In genomic region chr16:30948216-30948615, GRCm38 (mm10) we compare ENCODE assay signal across 20 mouse cellular contexts.
A peak's percentile ranks its signal among the peaks of the same experiment; 100 is the strongest.
DNase-seq lines count a peak whose midpoint lies in the region; ATAC-seq lines count a peak whose summit lies in the region.
"Had no signal": no experiment of that assay in that cellular context is flagged by ENCODE, and none has a peak within 500 bp of the region (broad histone marks: within the 10 kb centered on the region; RNA-seq: fewer than 3 reads in every experiment).

No protein-coding gene starts in this region.

- no peaks in the 10 kb centered on the region for H3K9me3 ChIP-seq in hindbrain, embryonic 12.5 days (replicated peaks)
- no peaks in the 10 kb centered on the region for H3K9me3 ChIP-seq in embryonic facial prominence, embryonic 10.5 days
- H3K9me3 ChIP-seq: embryonic facial prominence, embryonic 12.5 days; hindbrain, embryonic 10.5 days; limb, embryonic 12.5 days; liver, embryonic 15.5 days; neural tube, embryonic 15.5 days had no signal

- intact Hi-C loops in left cerebral cortex, postnatal 14 days (cut with DNase I), result no loop called here
- intact Hi-C loops in left cerebral cortex, postnatal 10 days (cut with DNase I), result no loop called here

- no peak overlapping the region for H3K4me3 ChIP-seq in hindbrain, embryonic 12.5 days
- no peak overlapping the region for H3K4me3 ChIP-seq in embryonic facial prominence, embryonic 10.5 days
- H3K4me3 ChIP-seq: embryonic facial prominence, embryonic 12.5 days; heart, embryonic 13.5 days; hindbrain, embryonic 10.5 days; limb, embryonic 12.5 days; liver, embryonic 15.5 days; neural tube, embryonic 15.5 days had no signal

- no peak overlapping the region for H3K4me2 ChIP-seq in hindbrain, embryonic 12.5 days (replicated peaks)
- H3K4me2 ChIP-seq: embryonic facial prominence, embryonic 12.5 days; heart, embryonic 13.5 days; limb, embryonic 12.5 days; liver, embryonic 15.5 days; neural tube, embryonic 15.5 days had no signal

- H3K27me3 ChIP-seq in hindbrain, embryonic 12.5 days, result no peaks in the 10 kb centered on the region
- no peaks in the 10 kb centered on the region for H3K27me3 ChIP-seq in embryonic facial prominence, embryonic 10.5 days (replicated peaks; ENCODE audit: low read depth, poor library complexity, severe bottlenecking)
- H3K27me3 ChIP-seq: embryonic facial prominence, embryonic 12.5 days; heart, embryonic 13.5 days; limb, embryonic 12.5 days; liver, embryonic 15.5 days; neural tube, embryonic 15.5 days had no signal

- H3K4me1 ChIP-seq in hindbrain, embryonic 12.5 days, result no peaks in the 10 kb centered on the region
- 0 out of 2 replicates have a peak, but pooled peaks cover 3% of the 10 kb centered on the region for H3K4me1 ChIP-seq in embryonic facial prominence, embryonic 10.5 days
- H3K4me1 ChIP-seq: embryonic facial prominence, embryonic 12.5 days; hindbrain, embryonic 10.5 days; limb, embryonic 12.5 days; neural tube, embryonic 15.5 days had no signal

- WGBS in hindbrain, embryonic 12.5 days, result 93% methylated on average over 4 of the region's 4 CpGs
- 92% methylated on average over 4 of the region's 4 CpGs for WGBS in embryonic facial prominence, embryonic 10.5 days

- no peak overlapping the region for H3K27ac ChIP-seq in hindbrain, embryonic 12.5 days
- H3K27ac ChIP-seq in embryonic facial prominence, embryonic 10.5 days (replicated peaks), result no peak overlapping the region
- H3K27ac ChIP-seq: embryonic facial prominence, embryonic 12.5 days; heart, embryonic 13.5 days; hindbrain, embryonic 10.5 days; limb, embryonic 12.5 days; liver, embryonic 15.5 days; neural tube, embryonic 15.5 days had no signal

- H3K9ac ChIP-seq in hindbrain, embryonic 12.5 days, result no peak overlapping the region
- H3K9ac ChIP-seq: embryonic facial prominence, embryonic 12.5 days; heart, embryonic 13.5 days; limb, embryonic 12.5 days; liver, embryonic 15.5 days; neural tube, embryonic 15.5 days had no signal

- ATAC-seq in CD4-positive, CD25-positive, alpha-beta regulatory T cell, adult 4 months, result peak; percentile 75
- ATAC-seq in hindbrain, embryonic 12.5 days (ENCODE audit: low FRiP score), result no peak
- ATAC-seq in cerebellum, adult (ENCODE audit: insufficient number of reproducible peaks, low FRiP score, low TSS enrichment), result no peak

- peak; percentile 38 to 68 for DNase-seq in left cerebral cortex, postnatal 14 days (ENCODE audit: low spot score in 2 of 2)
- DNase-seq in left cerebral cortex, postnatal 10 days (ENCODE audit: extremely low spot score in 1 of 2, low spot score in 2 of 2), result no peak
- peak; percentile 78 for DNase-seq in brain, adult 2 months (ENCODE audit: low read depth, low spot score)
- peak; percentile 34 for DNase-seq in naive thymus-derived CD4-positive, alpha-beta T cell, adult 2 months (ENCODE audit: low read depth)
- DNase-seq in embryonic facial prominence, embryonic 10.5 days (ENCODE audit: low spot score), result no peak
- DNase-seq: adrenal gland, postnatal 14 days; cerebellum, postnatal 25 days; gastrocnemius, postnatal 25 days; kidney, adult 2 months; layer of hippocampus, adult 9-11 months; thymus, adult 2 months had no signal

- H3K36me3 ChIP-seq in hindbrain, embryonic 12.5 days, result no peaks in the 10 kb centered on the region
- peaks cover 9% of the 10 kb centered on the region; the same call in 1 of the 2 replicates for H3K36me3 ChIP-seq in embryonic facial prominence, embryonic 10.5 days (replicated peaks)
- H3K36me3 ChIP-seq: embryonic facial prominence, embryonic 12.5 days; heart, embryonic 13.5 days; hindbrain, embryonic 10.5 days; limb, embryonic 12.5 days; liver, embryonic 15.5 days; neural tube, embryonic 15.5 days had no signal

Comparison
In these comparisons a context has a peak if more than half of its experiments do, and no peak if none do; other contexts are left out.
1. DNase-seq: peak in left cerebral cortex, postnatal 14 days (2 of 2), brain, adult 2 months (single experiment) and naive thymus-derived CD4-positive, alpha-beta T cell, adult 2 months (single experiment); none in left cerebral cortex, postnatal 10 days (0 of 2) and embryonic facial prominence, embryonic 10.5 days (single experiment).